Mouse (Mus musculus) cerebellum, adult 9-10 months (tissue): ENCODE results near the gene Cyp2a12.
"Not testable (repeated sequence)": the region's sequence is repeated elsewhere in the genome, so short reads cannot be mapped to it uniquely, and the experiment has no call there.

Experiments used
- DNase-seq: peaks from one replicate; pipeline ENCODE4 v3.0.0; 2022

Gene Cyp2a12

GRCm38 (mm10) chr7:27028789-27029188 lies at the start of gene Cyp2a12:
TSS of gene Cyp2a12 (plus strand) at chr7:27029081.
- DNase-seq, result no peak

- DNase-seq, result not testable (repeated sequence)
Observed at GRCm38 (mm10) chr7:26981464-26981863, 47.4 kb upstream of the Cyp2a12 start.

- DNase-seq, result not testable (repeated sequence)
Observed at GRCm38 (mm10) chr7:26981937-26982336, 46.9 kb upstream of the Cyp2a12 start.

- no peak for DNase-seq
Observed at GRCm38 (mm10) chr7:26982551-26982950, 46.3 kb upstream of the Cyp2a12 start.

GRCm38 (mm10) chr7:26983151-26983550 lies 45.7 kb upstream of the Cyp2a12 start:
- not testable (repeated sequence) for DNase-seq

GRCm38 (mm10) chr7:27026581-27026980 lies 2.3 kb upstream of the Cyp2a12 start:
- not testable (repeated sequence) for DNase-seq

- not testable (repeated sequence) for DNase-seq
Observed at GRCm38 (mm10) chr7:27048886-27049285, 20.0 kb downstream of the Cyp2a12 start.

- not testable (repeated sequence) for DNase-seq
Observed at GRCm38 (mm10) chr7:27059333-27059732, 30.5 kb downstream of the Cyp2a12 start.

GRCm38 (mm10) chr7:27059896-27060295 lies 31.0 kb downstream of the Cyp2a12 start:
- not testable (repeated sequence) for DNase-seq

GRCm38 (mm10) chr7:27078641-27079040 lies 49.8 kb downstream of the Cyp2a12 start:
- no peak for DNase-seq

GRCm38 (mm10) chr7:27081625-27082024 lies 52.7 kb downstream of the Cyp2a12 start:
- DNase-seq, result no peak
